Mouse (Mus musculus) T-helper 1 cell (primary cell): ENCODE results near the gene Smok3a.
"Not testable (repeated sequence)": the region's sequence is repeated elsewhere in the genome, so short reads cannot be mapped to it uniquely, and the experiment has no call there.

Experiments
- in situ Hi-C: fragments of 300-600 bp; cut with MboI, MseI; formaldehyde crosslinking; loops from one replicate; pipeline ENCODE4 v1.15.1; 2025; ENCODE audit warnings: high pct_unique_total_duplicates

Smok3a gene

DNA sequence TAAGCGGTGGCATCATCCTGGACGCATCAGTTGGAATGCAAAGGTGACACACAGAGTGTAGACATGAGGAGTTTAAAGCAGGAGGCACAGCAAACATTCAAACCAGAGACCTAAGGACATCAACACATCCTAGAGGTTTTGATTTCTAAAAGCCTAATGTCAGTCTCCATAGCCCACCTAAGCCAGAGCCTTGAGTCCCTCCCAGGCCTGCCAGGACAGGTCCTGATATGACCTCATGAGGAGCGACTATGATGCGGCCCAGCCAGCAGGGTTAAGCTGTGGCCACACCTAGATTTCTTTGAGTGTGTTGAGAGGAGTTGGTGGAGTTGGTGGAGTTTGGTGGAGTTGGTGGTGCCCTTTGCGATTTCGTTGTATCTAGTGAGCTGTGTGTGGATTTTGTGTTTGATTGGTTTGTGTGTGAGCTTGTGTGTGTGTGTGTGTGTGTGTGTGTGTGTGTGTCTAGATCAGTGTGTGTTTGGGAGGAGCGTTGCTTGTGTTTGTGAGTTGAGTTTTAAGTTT, at the start of gene Smok3a, which contains the start of gene Smok3b:
TSS of gene Smok3a (plus strand) at position 301 of the 519 bp plus-strand sequence.
TSS of gene Smok3b (plus strand) at position 469 of the 519 bp plus-strand sequence.
- in situ Hi-C loops: not testable (repeated sequence)

DNA sequence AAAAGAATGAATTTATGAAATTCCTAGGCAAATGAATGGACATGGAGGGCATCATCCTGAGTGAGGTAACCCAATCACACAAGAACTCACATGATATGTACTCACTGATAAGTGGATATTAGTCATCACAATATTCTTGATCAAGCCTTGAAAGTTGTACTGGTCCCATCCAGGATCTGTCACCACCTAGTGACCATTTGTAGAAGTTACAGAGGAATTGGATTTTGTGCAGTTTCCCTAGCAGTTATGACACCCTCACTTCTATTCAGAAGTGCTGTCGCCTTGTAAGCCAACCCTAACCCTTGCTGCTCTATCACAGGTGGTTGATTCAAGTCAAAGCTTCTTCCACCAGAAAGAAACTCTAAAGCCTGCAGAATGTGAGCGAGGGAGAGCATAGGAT, 47.9 kb upstream of the Smok3a start:
- in situ Hi-C loops: no loop called here

DNA sequence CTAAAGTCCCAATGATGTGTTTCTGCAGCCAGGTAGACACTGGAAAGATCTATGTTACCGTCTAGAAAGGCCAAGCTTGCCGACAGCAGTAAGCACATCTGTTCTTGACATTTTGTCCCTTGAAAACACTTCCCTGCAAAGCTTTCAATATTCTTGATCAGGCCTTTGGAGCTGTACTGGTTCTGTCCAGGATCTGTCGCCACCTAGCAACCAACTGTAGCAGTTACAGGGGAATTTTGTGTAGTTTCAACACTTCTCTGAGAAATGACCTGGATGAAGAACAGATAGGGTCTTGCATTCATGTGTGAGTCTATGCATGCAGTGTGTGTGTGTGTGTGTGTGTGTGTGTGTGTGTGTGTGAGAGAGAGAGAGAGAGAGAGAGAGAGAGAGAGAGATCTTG, 47.3 kb upstream of the Smok3a start:
- in situ Hi-C loops: no loop called here

DNA sequence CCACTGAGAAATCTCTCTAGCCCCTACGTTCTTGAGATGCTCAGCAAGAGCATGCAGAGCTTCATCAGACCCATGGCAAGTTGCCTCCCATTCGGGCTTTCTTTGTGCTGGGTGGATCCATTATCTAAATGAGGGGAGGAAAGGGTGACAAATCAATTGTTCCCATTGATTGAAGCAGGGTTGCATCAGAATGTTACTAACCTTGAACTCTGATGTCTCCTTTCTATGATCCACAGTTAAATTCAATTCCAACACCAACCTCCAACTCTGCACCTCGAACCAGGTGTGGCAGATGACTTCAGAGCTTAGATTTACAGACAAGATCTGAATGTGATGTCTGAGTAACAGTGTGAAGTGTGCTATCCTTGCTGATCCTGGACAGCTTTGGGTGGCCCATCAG, 46.3 kb upstream of the Smok3a start:
- in situ Hi-C loops: no loop called here

DNA sequence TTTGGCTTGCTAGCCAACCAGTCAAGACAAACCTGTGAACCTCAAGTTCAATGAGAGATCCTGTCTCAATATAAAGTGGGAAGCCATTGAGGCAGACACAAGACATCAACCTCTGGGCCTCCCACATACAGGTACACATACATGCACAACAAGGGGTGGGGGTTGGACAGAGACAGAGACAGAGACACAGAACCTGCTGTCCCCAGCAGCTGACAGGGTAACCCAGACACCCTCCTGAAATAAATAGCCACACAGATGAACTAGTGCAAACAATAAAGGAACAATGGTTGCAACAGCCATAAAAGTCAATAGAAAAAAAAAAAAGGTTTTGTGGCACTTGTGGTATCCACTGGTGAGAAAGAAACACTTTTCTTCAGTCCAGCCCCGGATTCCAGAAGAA, 45.6 kb upstream of the Smok3a start:
- in situ Hi-C loops: no loop called here

DNA sequence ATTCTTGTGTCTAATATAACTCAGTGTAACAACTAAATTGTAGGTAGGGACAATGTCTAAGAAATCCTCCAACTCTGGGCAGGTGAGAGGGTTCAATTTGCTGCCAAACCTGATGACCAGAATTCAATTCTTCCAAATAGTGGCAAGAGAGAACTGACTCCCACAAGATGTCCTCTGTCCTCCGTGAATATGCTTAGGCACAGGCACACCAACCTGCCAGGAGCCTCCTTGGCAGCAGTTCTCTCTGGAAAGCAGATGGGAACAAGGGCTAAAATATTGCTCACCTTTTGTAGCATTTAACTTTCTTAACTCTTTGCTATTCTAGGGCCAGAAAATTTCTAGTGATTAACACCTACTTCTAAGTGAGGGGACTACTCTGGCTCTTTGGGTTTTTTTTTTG, 43.8 kb upstream of the Smok3a start:
- in situ Hi-C loops: no loop called here

DNA sequence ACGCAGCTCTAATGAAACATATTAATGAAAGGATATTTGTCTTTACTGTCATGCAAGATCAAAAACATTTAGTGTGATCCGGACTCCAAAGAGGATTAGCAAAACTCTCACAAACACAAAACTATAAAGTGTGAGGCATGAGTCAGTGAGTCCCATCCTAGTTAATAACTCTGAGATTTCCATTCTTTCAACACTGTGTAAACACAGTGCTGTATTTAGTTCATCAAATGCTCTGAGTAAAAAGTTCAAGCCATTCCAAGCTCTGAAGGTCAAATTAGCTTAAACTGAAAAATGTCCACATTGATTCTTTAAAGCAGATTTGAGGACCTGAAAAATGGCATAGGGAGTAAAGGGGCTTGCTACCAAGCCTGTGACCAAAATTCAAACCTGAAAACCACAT, 42.0 kb upstream of the Smok3a start:
- in situ Hi-C loops: no loop called here

DNA sequence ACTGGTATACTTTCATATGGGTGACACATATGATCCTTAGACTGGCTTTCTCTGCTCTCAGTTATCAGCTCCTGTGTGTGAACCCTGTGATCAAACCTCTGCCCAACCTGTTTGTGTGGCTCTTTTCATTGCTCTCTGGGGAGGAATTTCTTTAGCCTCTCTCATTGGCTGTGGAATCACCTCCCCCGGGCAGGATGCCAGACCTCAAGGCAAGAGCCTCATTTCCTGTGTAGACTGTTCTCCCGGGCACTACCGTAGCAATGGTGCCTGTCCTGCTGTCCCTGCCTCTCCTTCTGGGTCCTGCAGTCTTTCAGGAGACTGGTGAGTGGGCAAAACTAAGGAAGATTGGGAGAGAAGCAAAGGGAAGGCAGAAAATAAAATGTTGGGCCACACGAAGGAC, 39.8 kb upstream of the Smok3a start, which contains the start of gene Azgp1:
TSS of gene Azgp1 (plus strand) at position 221 of the 400 bp plus-strand sequence.
- in situ Hi-C loops: no loop called here

DNA sequence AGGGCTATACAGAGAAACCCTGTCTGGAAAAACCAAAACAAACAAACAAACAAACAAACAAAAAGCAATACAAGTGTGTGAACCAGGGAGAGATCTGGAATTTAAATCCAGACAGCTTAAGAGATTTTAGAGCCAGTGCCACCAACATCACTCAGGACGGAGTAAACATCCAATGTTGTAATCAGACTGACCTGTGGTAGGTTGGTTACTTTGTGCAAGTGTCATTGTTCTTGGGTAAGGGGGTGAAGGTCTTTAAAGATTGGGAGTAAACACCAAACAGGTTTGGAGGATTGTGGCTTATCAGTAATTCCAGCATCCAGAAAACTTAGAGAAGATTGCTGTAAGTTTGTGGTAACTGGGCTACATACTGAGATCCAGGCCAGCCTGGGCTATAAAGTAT, 34.7 kb upstream of the Smok3a start:
- in situ Hi-C loops: no loop called here

DNA sequence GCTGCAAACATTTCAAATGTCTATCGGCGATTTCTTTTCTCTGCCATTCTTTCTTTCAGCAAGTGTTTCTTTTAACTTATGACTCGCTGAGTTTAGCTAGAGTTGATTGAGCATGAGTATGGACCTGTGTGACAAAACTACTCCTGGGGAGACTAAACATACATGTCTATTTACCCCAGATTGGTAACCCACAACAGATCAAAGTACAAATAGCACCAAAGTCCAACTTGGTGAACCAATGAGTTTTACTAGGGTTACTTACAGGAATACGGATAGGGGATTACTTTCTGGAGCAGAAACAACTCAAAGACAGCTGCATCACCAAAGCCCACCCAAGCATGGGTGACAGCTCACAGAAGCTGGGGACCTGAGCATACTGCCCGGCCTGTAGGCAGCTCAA, 11.6 kb upstream of the Smok3a start:
- in situ Hi-C loops: no loop called here

DNA sequence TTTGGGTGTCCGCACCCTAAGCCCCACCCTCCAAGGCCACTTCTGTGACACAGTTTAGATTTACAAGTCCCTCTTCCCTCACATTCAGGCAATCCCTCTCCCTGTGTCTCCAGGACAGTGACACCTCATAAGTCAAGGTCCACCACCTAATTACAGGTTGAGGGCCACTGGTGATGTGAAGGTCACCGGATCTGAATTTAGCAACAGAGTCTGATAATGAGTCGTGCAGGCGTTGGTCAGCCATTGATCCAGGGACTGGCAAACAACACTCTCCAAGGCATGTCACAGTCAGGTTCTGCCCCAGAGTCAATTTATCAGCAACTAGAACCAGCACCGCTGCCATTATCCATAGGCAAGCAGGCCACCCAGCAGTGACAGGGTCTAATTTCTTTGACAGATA, 8.7 kb upstream of the Smok3a start:
- in situ Hi-C loops: loop anchor here (5.0 kb wide), 1 partner anchor 40 kb away; the partner anchor contains the start of gene Smok3c

DNA sequence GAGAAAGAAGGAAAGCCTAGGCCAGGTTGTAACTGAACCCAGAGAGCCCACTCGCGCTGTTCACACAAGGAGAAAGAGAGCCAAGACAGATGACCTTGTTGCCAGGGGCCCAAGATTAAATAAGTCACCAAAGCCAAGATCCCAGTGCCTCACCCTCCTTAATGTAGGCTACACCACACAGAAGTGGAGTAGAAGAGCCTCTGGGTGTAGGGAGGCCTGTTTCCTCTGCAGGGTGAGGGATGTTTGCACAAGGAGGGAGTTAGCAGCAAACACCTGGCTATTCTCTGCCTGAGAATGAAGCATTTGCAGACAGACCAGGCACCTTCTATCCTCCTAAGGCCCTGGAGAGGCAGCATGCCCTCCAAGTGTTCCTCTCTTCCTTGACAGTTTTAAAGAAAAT, 4.5 kb upstream of the Smok3a start:
- in situ Hi-C loops: no loop called here

DNA sequence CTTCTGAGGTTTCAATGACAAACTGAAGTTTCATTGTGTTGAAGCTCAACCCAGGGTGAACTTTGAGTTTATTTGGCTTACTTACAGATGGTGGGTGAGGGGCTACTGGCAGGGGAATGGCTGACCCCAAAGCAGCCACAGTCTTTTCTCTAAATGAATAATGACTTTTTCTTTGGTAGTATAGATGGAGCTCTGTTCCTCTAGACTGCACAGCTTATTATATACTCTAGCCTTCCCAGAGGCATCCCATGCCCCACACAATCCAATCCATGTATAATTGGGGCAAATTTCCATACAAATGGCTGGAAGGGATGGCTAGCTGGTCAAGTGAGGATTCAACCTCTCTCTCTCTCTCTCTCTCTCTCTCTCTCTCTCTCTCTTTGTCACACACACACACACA, 4.1 kb upstream of the Smok3a start:
- in situ Hi-C loops: no loop called here

DNA sequence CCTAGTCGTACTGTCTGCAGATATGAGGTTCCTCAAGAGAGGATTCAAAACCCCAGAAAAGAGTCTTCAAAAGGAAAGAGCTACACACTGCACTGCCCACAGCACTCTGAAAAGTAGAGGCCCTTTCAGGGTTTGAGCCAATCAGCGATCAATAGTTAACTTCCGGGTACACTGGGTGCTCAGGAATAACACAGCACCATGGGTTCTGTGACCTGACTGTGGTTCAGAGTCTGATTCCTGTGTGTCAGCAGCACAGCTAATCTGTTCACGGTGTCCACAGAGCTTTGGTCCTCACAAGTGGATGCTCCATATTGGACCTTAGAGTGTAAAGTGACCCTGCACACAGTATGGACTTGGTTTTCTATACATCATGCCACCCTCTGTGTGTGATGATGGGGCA, 1.5 kb upstream of the Smok3a start:
- in situ Hi-C loops: not testable (repeated sequence)

DNA sequence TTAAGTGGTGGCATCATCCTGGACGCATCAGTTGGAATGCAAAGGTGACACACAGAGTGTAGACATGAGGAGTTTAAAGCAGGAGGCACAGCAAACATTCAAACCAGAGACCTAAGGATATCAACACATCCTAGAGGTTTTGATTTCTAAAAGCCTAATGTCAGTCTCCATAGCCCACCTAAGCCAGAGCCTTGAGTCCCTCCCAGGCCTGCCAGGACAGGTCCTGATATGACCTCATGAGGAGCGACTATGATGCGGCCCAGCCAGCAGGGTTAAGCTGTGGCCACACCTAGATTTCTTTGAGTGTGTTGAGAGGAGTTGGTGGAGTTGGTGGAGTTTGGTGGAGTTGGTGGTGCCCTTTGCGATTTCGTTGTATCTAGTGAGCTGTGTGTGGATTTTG, 31.8 kb downstream of the Smok3a start, which contains the start of gene Smok3c:
TSS of gene Smok3c (plus strand) at position 301 of the 400 bp plus-strand sequence.
- in situ Hi-C loops: loop anchor here (5.0 kb wide), 1 partner anchor 41 kb away; no protein-coding TSS in a partner anchor

DNA sequence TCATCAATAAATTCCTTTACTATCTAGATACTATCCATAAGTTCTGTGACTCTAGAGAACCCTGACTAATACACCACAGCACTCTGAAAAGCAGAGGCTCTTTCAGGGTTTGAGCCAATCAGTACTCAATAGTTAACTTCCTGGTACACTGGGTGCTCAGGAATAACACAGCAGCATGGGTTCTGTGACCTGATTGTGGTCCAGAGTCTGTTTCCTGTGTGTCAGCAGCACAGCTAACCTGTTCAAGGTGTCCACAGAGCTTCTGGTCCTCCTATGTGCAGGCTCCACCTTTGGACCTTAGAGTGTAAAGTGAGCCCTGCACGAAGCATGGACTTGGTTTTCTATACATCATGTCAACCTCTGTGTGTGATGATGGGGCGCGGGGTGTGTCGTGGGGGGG, 52.7 kb downstream of the Smok3a start:
- in situ Hi-C loops: no loop called here

DNA sequence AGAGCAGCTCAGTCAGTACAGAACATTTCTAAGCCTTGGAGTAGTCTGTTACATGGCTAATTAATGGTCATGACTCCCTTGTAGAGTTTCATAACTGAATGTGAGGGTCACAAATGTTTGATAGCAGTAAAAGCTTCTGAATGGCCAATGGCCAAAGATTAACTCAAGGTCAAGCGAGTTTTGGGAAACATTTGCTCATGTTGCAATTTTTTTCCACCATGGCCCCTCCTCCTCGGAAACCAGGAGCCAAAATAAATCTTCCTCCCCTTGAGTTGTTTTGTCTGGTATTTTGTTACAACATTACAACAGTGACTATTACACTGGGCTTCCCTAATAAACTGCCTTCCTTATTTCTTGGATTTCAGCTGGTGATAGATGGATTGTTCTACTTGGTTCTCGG, 54.6 kb downstream of the Smok3a start:
- in situ Hi-C loops: no loop called here

DNA sequence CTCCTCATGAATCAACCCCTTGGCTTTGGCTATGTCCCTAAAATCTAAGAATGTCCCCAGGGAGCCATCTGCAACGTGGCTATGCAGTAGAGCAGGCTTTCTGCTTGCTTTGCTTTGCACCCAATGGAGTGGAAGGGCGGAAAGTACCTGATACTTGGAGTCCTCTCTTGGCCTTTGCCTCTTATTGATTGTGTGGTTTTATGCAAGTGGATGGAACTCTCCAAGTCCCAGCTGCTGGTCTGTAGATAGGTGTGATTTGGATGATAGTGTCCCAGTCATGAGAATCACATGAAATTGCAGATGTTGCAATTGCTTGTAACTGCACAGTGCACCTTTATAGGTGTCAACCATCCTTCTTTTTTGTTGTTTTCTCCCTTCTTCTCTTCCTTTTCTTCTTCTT, 55.1 kb downstream of the Smok3a start:
- in situ Hi-C loops: no loop called here

DNA sequence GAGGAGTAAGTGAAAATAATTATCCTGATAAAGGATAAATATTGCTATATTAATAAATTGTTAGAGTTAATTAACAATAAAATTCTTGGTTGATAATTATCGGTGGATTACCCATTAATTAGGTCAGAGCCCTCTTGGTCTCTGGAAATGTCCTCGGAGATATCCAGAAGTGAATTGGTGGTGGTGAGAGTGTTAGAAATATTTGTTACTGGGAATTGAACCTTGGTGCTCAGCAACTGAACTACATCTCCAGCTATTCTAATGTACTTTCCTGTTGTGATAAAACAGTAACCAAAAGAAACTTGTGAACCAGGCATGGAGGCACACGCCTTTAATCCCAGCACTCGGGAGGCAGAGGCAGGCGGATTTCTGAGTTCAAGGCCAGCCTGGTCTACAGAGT, 59.4 kb downstream of the Smok3a start:
- in situ Hi-C loops: no loop called here

DNA sequence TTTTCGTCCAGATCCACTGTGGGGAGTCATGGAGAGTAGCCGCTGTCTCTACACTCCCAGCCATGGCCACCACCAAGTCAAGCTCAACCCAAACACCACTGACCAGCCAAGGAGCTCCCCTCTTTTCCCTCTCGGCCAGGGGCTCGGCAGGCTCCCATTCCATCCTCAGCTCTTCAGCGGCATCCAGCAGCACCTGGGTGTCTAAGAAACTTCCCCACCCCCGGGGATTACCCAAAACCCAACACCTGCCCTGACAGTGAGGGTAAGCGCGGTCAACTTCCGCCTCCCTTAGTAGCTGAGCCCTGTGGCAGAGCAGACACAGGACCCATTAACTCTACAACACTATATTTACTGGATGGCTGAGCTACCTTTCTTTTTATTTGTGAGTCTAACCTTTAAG, 60.4 kb downstream of the Smok3a start:
- in situ Hi-C loops: no loop called here

DNA sequence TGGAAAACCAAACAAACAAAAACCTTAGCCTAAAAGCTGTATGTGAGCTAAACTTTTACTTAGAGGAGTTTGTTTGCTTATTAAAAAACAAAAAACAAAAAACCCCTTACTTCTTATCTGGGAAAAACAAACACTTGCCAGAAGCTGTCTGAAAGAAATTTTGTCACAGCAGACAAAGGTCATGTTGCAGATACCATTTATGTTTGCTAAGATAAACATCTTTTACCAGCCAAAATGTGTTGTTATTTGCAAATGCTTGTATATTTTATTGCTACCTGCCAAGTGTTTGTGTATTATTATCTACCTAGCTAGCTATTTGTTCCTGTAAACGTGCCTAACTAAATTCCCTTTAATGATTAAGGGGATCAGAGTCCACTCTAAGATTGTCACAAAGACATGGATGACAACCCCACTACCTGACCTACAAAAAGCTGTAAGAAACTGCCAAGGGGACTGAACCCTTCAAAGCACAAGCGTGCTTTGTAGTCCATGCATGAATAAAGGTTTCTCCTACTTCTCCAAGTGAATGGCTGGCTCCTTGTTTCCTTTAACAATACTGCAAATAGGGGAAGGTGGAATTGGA, 62.3 kb downstream of the Smok3a start:
- in situ Hi-C loops: no loop called here

DNA sequence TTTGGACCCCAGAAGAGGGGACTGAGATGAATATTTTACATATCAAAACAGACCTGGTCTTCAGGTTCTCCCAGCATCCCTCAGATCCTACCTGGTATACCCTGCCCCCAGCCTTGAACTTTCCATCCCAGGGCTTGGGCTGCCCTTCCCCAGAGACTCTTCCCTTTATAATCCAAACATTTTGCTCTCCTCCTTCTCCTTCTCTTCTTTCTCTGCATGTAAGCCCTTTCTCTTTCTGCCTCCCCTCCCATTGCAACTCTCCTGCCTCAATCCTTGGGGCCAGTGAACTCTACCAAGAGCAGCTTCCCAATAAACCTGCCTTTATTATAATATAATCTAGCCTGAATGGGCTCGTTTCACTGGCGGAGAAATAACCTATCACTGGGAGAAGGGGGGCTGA, 62.9 kb downstream of the Smok3a start:
- in situ Hi-C loops: no loop called here
